Mouse (Mus musculus) MEL (cell line): Measurements from ENCODE around the gene Cdk14. TPM values are rescaled to one million over a fixed set of nuclear protein-coding genes. Genes with fewer than 3 reads are reported as not detected.
A peak's percentile ranks its signal among the peaks of the same experiment; 100 is the strongest.

Experiments
- DNase-seq: peaks from one replicate; pipeline ENCODE4 v3.0.0; 2011; ENCODE audit warnings: low read depth, low spot score
- H3K27ac ChIP-seq: 2 replicates; pipeline ENCODE4 v1.5.1; 2012; ENCODE audit warnings: low read depth, mild to moderate bottlenecking, control low read depth, low read length, moderate library complexity; ENCODE audit not compliant: control insufficient read depth
- H3K27me3 ChIP-seq, 2 experiments: fragments of 150-350 bp in 1 of 2; sonication (generic) in 1 of 2; 2 replicates each; pipeline ENCODE4 v1.6.1; 2012; ENCODE audit warnings: low read length in 2 of 2, mild to moderate bottlenecking in 2 of 2, improper control_type of control experiment in 1 of 2, moderate library complexity in 1 of 2; ENCODE audit not compliant: insufficient read depth in 2 of 2, control insufficient read depth in 1 of 2
- H3K36me3 ChIP-seq, 2 experiments: 2 replicates each; pipeline ENCODE4 v1.6.1; 2012 to 2014; ENCODE audit warnings: low read length in 2 of 2, improper control_type of control experiment in 1 of 2, inconsistent platforms in 1 of 2, mild to moderate bottlenecking in 1 of 2; ENCODE audit not compliant: insufficient read depth in 2 of 2, control insufficient read depth in 1 of 2
- H3K4me1 ChIP-seq, 2 experiments: fragments of 150-350 bp in 1 of 2; sonication (generic) in 1 of 2; 2 replicates each; pipeline ENCODE4 v1.6.1; 2012; ENCODE audit warnings: low read length in 2 of 2, improper control_type of control experiment in 1 of 2, mild to moderate bottlenecking in 1 of 2; ENCODE audit not compliant: insufficient read depth in 2 of 2, control insufficient read depth in 1 of 2
- H3K4me3 ChIP-seq, 2 experiments: fragments of 150-350 bp in 1 of 2; sonication (generic) in 1 of 2; 2 replicates each; pipeline ENCODE4 v1.5.1; 2012; ENCODE audit warnings: low read depth in 2 of 2, low read length in 2 of 2, mild to moderate bottlenecking in 2 of 2, moderate library complexity in 2 of 2, control low read depth in 1 of 2, improper control_type of control experiment in 1 of 2; ENCODE audit not compliant: control insufficient read depth in 1 of 2, insufficient read depth in 1 of 2
- H3K79me2 ChIP-seq: 2 replicates; pipeline ENCODE4 v1.6.1; 2012; ENCODE audit warnings: mild to moderate bottlenecking, low read length, moderate library complexity; ENCODE audit not compliant: control insufficient read depth, poor library complexity, insufficient read depth
- H3K9ac ChIP-seq: 2 replicates; pipeline ENCODE4 v1.6.1; 2012; ENCODE audit warnings: low read depth, mild to moderate bottlenecking, control low read depth, low read length, moderate library complexity; ENCODE audit not compliant: control insufficient read depth, poor library complexity, severe bottlenecking
- H3K9me3 ChIP-seq: fragments of 150-350 bp; sonication (generic); replicated peaks from 2 replicates; pipeline ENCODE4 v1.6.1; 2012; ENCODE audit warnings: mild to moderate bottlenecking, low read length, improper control_type of control experiment, moderate library complexity; ENCODE audit not compliant: insufficient read depth
- CTCF ChIP-seq, 3 experiments: IDR thresholded peaks in 2 of 3; conservative IDR thresholded peaks in 1 of 3; 2 replicates each; pipeline ENCODE4 v1.5.1; 2011 to 2012; ENCODE audit warnings: low read length in 3 of 3, low read depth in 2 of 3, mild to moderate bottlenecking in 2 of 3, improper control_type of control experiment in 1 of 3, inconsistent platforms in 1 of 3, mixed read lengths in 1 of 3, moderate library complexity in 1 of 3; ENCODE audit not compliant: control insufficient read depth in 1 of 3, insufficient read depth in 1 of 3, poor library complexity in 1 of 3, severe bottlenecking in 1 of 3
- ELF1 ChIP-seq: IDR thresholded peaks from 2 replicates; pipeline ENCODE4 v1.6.1; 2014; ENCODE audit warnings: low read depth, mild to moderate bottlenecking, inconsistent platforms, low read length, improper control_type of control experiment, moderate library complexity
- EP300 ChIP-seq, 2 experiments: IDR thresholded peaks; 2 replicates each; pipeline ENCODE4 v1.6.1; 2011; ENCODE audit warnings: improper control_type of control experiment in 2 of 2, low read length in 2 of 2, low read depth in 1 of 2, mild to moderate bottlenecking in 1 of 2
- GATA1 ChIP-seq: IDR thresholded peaks from 2 replicates; pipeline ENCODE4 v1.6.1; 2011; ENCODE audit warnings: low read depth, low read length, improper control_type of control experiment
- JUND ChIP-seq: IDR thresholded peaks from 2 replicates; pipeline ENCODE4 v1.6.1; 2011; ENCODE audit warnings: low read depth, mild to moderate bottlenecking, improper control_type of control experiment, low read length
- MAFK ChIP-seq: IDR thresholded peaks from 2 replicates; pipeline ENCODE4 v1.6.1; 2011; ENCODE audit warnings: low read depth, mild to moderate bottlenecking, low read length, improper control_type of control experiment, borderline replicate concordance
- MAZ ChIP-seq: IDR thresholded peaks from 2 replicates; pipeline ENCODE4 v1.6.1; 2012; ENCODE audit warnings: low read depth, mild to moderate bottlenecking, inconsistent platforms, low read length, improper control_type of control experiment
- MYB ChIP-seq: IDR thresholded peaks from 2 replicates; pipeline ENCODE4 v1.6.1; 2011; ENCODE audit warnings: mild to moderate bottlenecking, low read depth, low read length, improper control_type of control experiment
- MYC ChIP-seq: IDR thresholded peaks from 2 replicates; pipeline ENCODE4 v1.6.1; 2011; ENCODE audit warnings: low read depth, mild to moderate bottlenecking, low read length, improper control_type of control experiment, moderate library complexity
- NELFE ChIP-seq: IDR thresholded peaks from 2 replicates; pipeline ENCODE4 v1.6.1; 2011; ENCODE audit warnings: low read depth, low read length, improper control_type of control experiment
- NRF1 ChIP-seq: IDR thresholded peaks from 2 replicates; pipeline ENCODE4 v1.6.1; 2014; ENCODE audit warnings: low read depth, mild to moderate bottlenecking, inconsistent platforms, low read length, improper control_type of control experiment, moderate library complexity; ENCODE audit not compliant: poor library complexity, insufficient read depth, severe bottlenecking
- POLR2AphosphoS2 ChIP-seq: IDR thresholded peaks from 2 replicates; pipeline ENCODE4 v1.6.1; 2011; ENCODE audit warnings: low read length, improper control_type of control experiment
- POLR2AphosphoS5 ChIP-seq: IDR thresholded peaks from 2 replicates; pipeline ENCODE4 v1.6.1; 2012; ENCODE audit warnings: low read depth, borderline replicate concordance, mild to moderate bottlenecking, inconsistent platforms, low read length, moderate library complexity, mixed read lengths
- SIN3A ChIP-seq: IDR thresholded peaks from 2 replicates; pipeline ENCODE4 v1.6.1; 2012; ENCODE audit warnings: low read length, improper control_type of control experiment, inconsistent platforms
- TBP ChIP-seq: IDR thresholded peaks from 2 replicates; pipeline ENCODE4 v1.8.0; 2011; ENCODE audit warnings: low read depth, low read length, improper control_type of control experiment
- UBTF ChIP-seq: IDR thresholded peaks from 2 replicates; pipeline ENCODE4 v1.6.1; 2012; ENCODE audit warnings: low read depth, mild to moderate bottlenecking, inconsistent platforms, low read length, improper control_type of control experiment, moderate library complexity, borderline replicate concordance; ENCODE audit not compliant: insufficient read depth
- ZKSCAN1 ChIP-seq: IDR thresholded peaks from 2 replicates; pipeline ENCODE4 v1.6.1; 2012; ENCODE audit warnings: low read depth, mild to moderate bottlenecking, inconsistent platforms, low read length, improper control_type of control experiment, moderate library complexity
- ZNF384 ChIP-seq: IDR thresholded peaks from 2 replicates; pipeline ENCODE4 v1.6.1; 2012; ENCODE audit warnings: low read depth, mild to moderate bottlenecking, inconsistent platforms, low read length, improper control_type of control experiment
- polyA plus RNA-seq, 2 experiments: library from polyadenylated mRNA; stranded (reverse) in 1 of 2; unstranded in 1 of 2; fragments of >175 nt in 1 of 2; fragments of >200 nt in 1 of 2; gene quantifications; 2 replicates each; pipeline versions ENCODE4 v1.2.1 to v1.2.4; 2012; ENCODE audit warnings: low replicate concordance in 2 of 2, low read depth in 1 of 2; ENCODE audit not compliant: insufficient read length in 2 of 2, insufficient read depth in 1 of 2, missing spikeins in 1 of 2
- total RNA-seq: library from RNA; depleted of rRNA; stranded (reverse); fragments of 300-350 nt; gene quantifications from 2 replicates; pipeline ENCODE4 v1.2.3, GENCODE M21; 2012

The Cdk14 gene
- total and polyA plus RNA-seq, 3 experiments: not detected

DNA sequence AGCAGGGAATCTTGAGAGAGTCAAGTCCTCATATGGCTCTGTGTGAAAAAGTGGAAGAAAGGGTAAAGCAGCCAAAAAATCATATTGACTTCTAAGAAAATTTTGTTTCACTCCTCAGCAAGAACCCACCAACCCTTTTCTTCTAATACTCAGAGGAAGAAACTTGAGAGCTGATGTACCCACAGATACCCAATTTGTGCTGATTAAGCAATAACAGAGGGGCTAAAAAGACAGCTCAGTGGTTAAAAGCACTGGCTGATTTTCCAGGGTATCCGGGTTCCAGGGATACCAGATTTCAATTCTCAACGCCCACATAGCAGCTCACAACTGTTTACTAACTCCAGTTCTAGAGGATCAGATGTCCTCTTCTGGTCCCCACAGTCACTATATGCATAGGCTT, 401.9 kb downstream of the Cdk14 start:
- TF ChIP-seq POLR2AphosphoS5: no peak
- TF ChIP-seq ELF1: no peak
- no peak for TF ChIP-seq NELFE
- TF ChIP-seq MAFK: 0 out of 2 replicates have a peak, but pooled peaks have one; percentile 20
- Histone ChIP-seq H3K4me1 (no peaks in the 10 kb centered on the region), H3K9ac (no peak overlapping the region), H3K27me3 (no peaks in the 10 kb centered on the region), H3K36me3 (no peaks in the 10 kb centered on the region), H3K79me2 (no peaks in the 10 kb centered on the region), H3K9me3 (no peaks in the 10 kb centered on the region), H3K4me3 (no peak overlapping the region), H3K27ac (no peak overlapping the region)
- no peak for DNase-seq

DNA sequence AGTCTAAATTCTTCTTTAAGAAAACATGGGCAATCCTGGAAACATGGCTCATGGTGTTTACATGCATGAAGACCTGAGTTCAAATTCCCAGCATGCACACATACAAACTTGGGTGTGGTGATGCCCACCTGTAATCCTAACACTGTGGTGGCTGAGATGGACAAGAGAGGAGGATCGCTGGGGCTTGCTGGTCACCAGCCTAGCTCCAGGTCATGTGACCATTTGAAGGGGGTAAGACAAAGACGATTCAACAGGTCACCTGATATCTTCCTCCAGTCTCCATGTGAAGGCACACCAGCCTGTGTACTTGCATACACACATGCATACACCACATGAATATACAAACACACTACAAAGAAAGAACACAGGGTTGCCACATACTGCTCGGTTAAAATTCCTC, 406.3 kb downstream of the Cdk14 start:
- Histone ChIP-seq H3K27ac (no peak overlapping the region), H3K9me3 (no peaks in the 10 kb centered on the region), H3K4me1 (no peaks in the 10 kb centered on the region), H3K9ac (no peak overlapping the region), H3K27me3 (no peaks in the 10 kb centered on the region), H3K79me2 (no peaks in the 10 kb centered on the region), H3K4me3 (no peak overlapping the region), H3K36me3 (no peaks in the 10 kb centered on the region)
- DNase-seq: no peak
- TF ChIP-seq POLR2AphosphoS2 (no peak), SIN3A (no peak), ZNF384 (no peak), UBTF (no peak), ELF1 (no peak), NELFE (no peak), TBP (no peak), POLR2AphosphoS5 (no peak), MAZ (no peak), GATA1 (no peak), JUND (no peak), ZKSCAN1 (no peak), MYB (no peak), EP300 (IDR thresholded peaks at IDR 0.05; ENCODE audit: low read depth in 1 of 2, low read length in 2 of 2) (no peak), CTCF (IDR thresholded peaks at IDR 0.05 in 2 of 3, conservative IDR thresholded peaks at IDR 0.05 in 1 of 3; ENCODE audit: control insufficient read depth in 1 of 3, insufficient read depth in 1 of 3, low read depth in 2 of 3, low read length in 3 of 3, poor library complexity in 1 of 3, severe bottlenecking in 1 of 3) (no peak), NRF1 (no peak), MYC (no peak)
